Mouse (Mus musculus): Measurements from ENCODE around the gene Fcgr3. TPM values are rescaled to one million over a fixed set of nuclear protein-coding genes. Genes with fewer than 3 reads are reported as not detected.

Gene Fcgr3
- polyA plus RNA-seq, 1 experiment = 56.7 TPM

- under 1% methylated on average over 33 of the region's 33 CpGs for WGBS
- peak overlapping the region; percentile 84 for H3K27ac ChIP-seq (ENCODE audit: control insufficient read depth, insufficient read depth, low read depth, low read length, poor library complexity)
Observed at GRCm38 (mm10) chr1:171044365-171045078, 20.2 kb downstream of the Fcgr3 start.

GRCm38 (mm10) chr1:171043594-171044153 lies 21.1 kb downstream of the Fcgr3 start:
- no peaks in the 10 kb centered on the region for H3K4me1 ChIP-seq (ENCODE audit: control insufficient read depth, insufficient read depth, low read length)
- H3K4me3 ChIP-seq (replicated peaks; ENCODE audit: control insufficient read depth, low read depth, low read length) = peak overlapping the region; percentile 43
- TF ChIP-seq CTCF (IDR thresholded peaks at IDR 0.05; ENCODE audit: control insufficient read depth, insufficient read depth, low read length) = no peak
- 78% methylated on average over 3 of the region's 3 CpGs for WGBS
- H3K27ac ChIP-seq (ENCODE audit: control insufficient read depth, insufficient read depth, low read depth, low read length, poor library complexity) = no peak overlapping the region

More at GRCm38 (mm10) chr1:171044365-171045078, 20.2 kb downstream of the Fcgr3 start:
- TF ChIP-seq CTCF (IDR thresholded peaks at IDR 0.05; ENCODE audit: control insufficient read depth, insufficient read depth, low read length) (no peak; the same call in 1 of the 2 replicates), POLR2A (IDR thresholded peaks at IDR 0.05; ENCODE audit: borderline replicate concordance, control insufficient read depth, low read depth, low read length) (peak; percentile 37; the same call in 1 of the 2 replicates)
- H3K4me1 ChIP-seq (ENCODE audit: control insufficient read depth, insufficient read depth, low read length) = no peaks in the 10 kb centered on the region
- peak overlapping the region; percentile 80 for H3K4me3 ChIP-seq (replicated peaks; ENCODE audit: control insufficient read depth, low read depth, low read length)

- 79% methylated on average over 7 of the region's 7 CpGs for WGBS
- no peak overlapping the region for H3K27ac ChIP-seq (ENCODE audit: control insufficient read depth, insufficient read depth, low read depth, low read length, poor library complexity)
- no peak overlapping the region for H3K4me3 ChIP-seq (replicated peaks; ENCODE audit: control insufficient read depth, low read depth, low read length)
- no peaks in the 10 kb centered on the region for H3K4me1 ChIP-seq (ENCODE audit: control insufficient read depth, insufficient read depth, low read length)
- TF ChIP-seq CTCF (IDR thresholded peaks at IDR 0.05; ENCODE audit: control insufficient read depth, insufficient read depth, low read length) = no peak
- no peak for TF ChIP-seq POLR2A (IDR thresholded peaks at IDR 0.05; ENCODE audit: borderline replicate concordance, control insufficient read depth, low read depth, low read length)
Observed at GRCm38 (mm10) chr1:171039880-171040279, 24.9 kb downstream of the Fcgr3 start.

- WGBS = 85% methylated on average over 6 of the region's 6 CpGs
- H3K27ac ChIP-seq (ENCODE audit: control insufficient read depth, insufficient read depth, low read depth, low read length, poor library complexity) = no peak overlapping the region
- no peak for TF ChIP-seq CTCF (IDR thresholded peaks at IDR 0.05; ENCODE audit: control insufficient read depth, insufficient read depth, low read length)
- TF ChIP-seq POLR2A (IDR thresholded peaks at IDR 0.05; ENCODE audit: borderline replicate concordance, control insufficient read depth, low read depth, low read length) = no peak
- no peaks in the 10 kb centered on the region for H3K4me1 ChIP-seq (ENCODE audit: control insufficient read depth, insufficient read depth, low read length)
- H3K4me3 ChIP-seq (replicated peaks; ENCODE audit: control insufficient read depth, low read depth, low read length) = no peak overlapping the region
Observed at GRCm38 (mm10) chr1:171039135-171039534, 25.6 kb downstream of the Fcgr3 start.

- H3K27ac ChIP-seq (ENCODE audit: control insufficient read depth, insufficient read depth, low read depth, low read length, poor library complexity) = peak overlapping the region; percentile 96
- under 1% methylated on average over 47 of the region's 47 CpGs for WGBS
- TF ChIP-seq POLR2A (IDR thresholded peaks at IDR 0.05; ENCODE audit: borderline replicate concordance, control insufficient read depth, low read depth, low read length) (no peak), CTCF (IDR thresholded peaks at IDR 0.05; ENCODE audit: control insufficient read depth, insufficient read depth, low read length) (no peak)
- H3K4me1 ChIP-seq (ENCODE audit: control insufficient read depth, insufficient read depth, low read length) = no peaks in the 10 kb centered on the region
- peak overlapping the region; percentile 90 for H3K4me3 ChIP-seq (replicated peaks; ENCODE audit: control insufficient read depth, low read depth, low read length)
Observed at GRCm38 (mm10) chr1:171037861-171038721, 26.6 kb downstream of the Fcgr3 start.

DNA sequence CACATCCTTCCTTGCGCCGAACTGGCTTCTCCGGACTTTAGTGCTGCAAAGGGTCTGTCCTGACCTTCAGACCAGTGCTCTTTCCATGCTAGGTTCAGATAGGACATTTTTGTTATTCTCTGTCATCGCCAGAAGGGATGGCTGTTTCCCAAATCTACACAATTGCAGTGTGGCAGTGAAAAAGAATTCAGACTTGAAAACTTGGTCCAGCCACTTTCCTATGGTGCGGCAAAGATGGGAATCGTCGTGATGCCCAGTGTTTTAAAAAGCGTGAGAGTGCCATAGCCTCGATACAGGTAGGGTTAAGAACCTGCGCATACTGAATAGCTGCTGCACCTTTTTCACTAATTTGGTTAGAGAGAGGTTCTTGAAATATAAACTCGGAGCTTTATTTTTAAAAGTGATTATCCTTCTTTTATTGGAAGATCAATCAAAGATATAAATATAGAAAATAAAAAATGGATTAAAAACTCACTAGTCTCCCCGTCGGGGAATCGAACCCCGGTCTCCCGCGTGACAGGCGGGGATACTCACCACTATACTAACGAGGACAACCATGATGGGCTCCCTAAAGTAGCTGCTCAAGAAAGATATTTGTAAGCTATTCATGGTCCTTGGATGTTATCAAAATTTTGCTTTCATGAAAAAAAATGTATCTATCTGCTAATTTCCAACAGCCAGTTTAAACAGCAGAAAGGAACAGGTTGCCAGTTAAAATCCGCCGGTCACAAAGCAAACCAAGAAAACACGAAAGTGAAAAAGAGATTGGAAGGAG lies 28.0 kb downstream of the Fcgr3 start:
- Histone ChIP-seq H3K27ac (ENCODE audit: control insufficient read depth, insufficient read depth, low read depth, low read length, poor library complexity) (no peak overlapping the region), H3K4me3 (replicated peaks; ENCODE audit: control insufficient read depth, low read depth, low read length) (no peak overlapping the region), H3K4me1 (ENCODE audit: control insufficient read depth, insufficient read depth, low read length) (no peaks in the 10 kb centered on the region)
- no peak for TF ChIP-seq POLR2A (IDR thresholded peaks at IDR 0.05; ENCODE audit: borderline replicate concordance, control insufficient read depth, low read depth, low read length)
- no peak for TF ChIP-seq CTCF (IDR thresholded peaks at IDR 0.05; ENCODE audit: control insufficient read depth, insufficient read depth, low read length)
- 6% methylated on average over 22 of the region's 22 CpGs for WGBS

DNA sequence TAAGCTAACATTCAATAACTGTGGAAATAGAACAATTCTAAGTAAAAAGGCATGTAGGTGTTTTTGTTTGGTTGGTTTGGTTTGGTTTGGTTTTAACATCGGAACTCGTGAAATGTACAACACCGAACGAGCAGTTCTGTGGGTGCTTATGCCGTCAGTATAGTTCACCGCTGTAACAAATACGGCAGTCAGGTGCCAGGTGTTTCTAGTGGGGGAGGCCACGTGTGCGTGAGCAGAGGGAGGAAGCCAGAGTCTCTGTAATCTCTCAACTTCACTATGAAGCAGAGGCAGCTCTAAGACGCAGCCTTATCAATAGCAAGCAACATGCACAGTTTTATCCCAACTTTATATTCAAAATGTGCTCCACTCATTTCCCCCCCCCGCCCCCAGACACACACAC lies 29.1 kb downstream of the Fcgr3 start:
- no peak overlapping the region for H3K27ac ChIP-seq (ENCODE audit: control insufficient read depth, insufficient read depth, low read depth, low read length, poor library complexity)
- 57% methylated on average over 11 of the region's 11 CpGs for WGBS
- no peaks in the 10 kb centered on the region for H3K4me1 ChIP-seq (ENCODE audit: control insufficient read depth, insufficient read depth, low read length)
- TF ChIP-seq CTCF (IDR thresholded peaks at IDR 0.05; ENCODE audit: control insufficient read depth, insufficient read depth, low read length) (no peak), POLR2A (IDR thresholded peaks at IDR 0.05; ENCODE audit: borderline replicate concordance, control insufficient read depth, low read depth, low read length) (no peak)
- H3K4me3 ChIP-seq (replicated peaks; ENCODE audit: control insufficient read depth, low read depth, low read length) = no peak overlapping the region
